Comparison of ENCODE assay signal across 25 mouse cellular contexts in genomic region chr14:22721845-22722244, GRCm38 (mm10).
DNase-seq lines count a peak whose midpoint lies in the region; ATAC-seq lines count a peak whose summit lies in the region.
"Had no signal": no experiment of that assay in that cellular context is flagged by ENCODE, and none has a peak within 500 bp of the region (broad histone marks: within the 10 kb centered on the region; RNA-seq: fewer than 3 reads in every experiment).

No protein-coding gene starts in this region.

- no peaks in the 10 kb centered on the region; the same call in 1 of the 2 replicates for H3K4me1 ChIP-seq in midbrain, embryonic 11.5 days (ENCODE audit: control insufficient read depth, insufficient read depth, low read length)
- no peaks in the 10 kb centered on the region for H3K4me1 ChIP-seq in midbrain, embryonic 15.5 days
- peaks cover 15% of the 10 kb centered on the region for H3K4me1 ChIP-seq in embryonic facial prominence, embryonic 10.5 days
- H3K4me1 ChIP-seq in limb, embryonic 13.5 days = peaks cover 12% of the 10 kb centered on the region
- H3K4me1 ChIP-seq in liver, embryonic 11.5 days (replicated peaks; ENCODE audit: control insufficient read depth, insufficient read depth, low read length) = no peaks in the 10 kb centered on the region; the same call in 1 of the 2 replicates
- H3K4me1 ChIP-seq: heart, embryonic 15.5 days; hindbrain, embryonic 15.5 days; intestine, embryonic 15.5 days had no signal

- no peaks in the 10 kb centered on the region for H3K9me3 ChIP-seq in midbrain, embryonic 11.5 days (ENCODE audit: control insufficient read depth, low read length)
- H3K9me3 ChIP-seq in midbrain, embryonic 15.5 days = no peaks in the 10 kb centered on the region
- no peaks in the 10 kb centered on the region for H3K9me3 ChIP-seq in embryonic facial prominence, embryonic 10.5 days
- H3K9me3 ChIP-seq in limb, embryonic 13.5 days = no peaks in the 10 kb centered on the region
- H3K9me3 ChIP-seq in liver, embryonic 11.5 days (ENCODE audit: control insufficient read depth, low read length) = no peaks in the 10 kb centered on the region
- H3K9me3 ChIP-seq: forebrain, embryonic 12.5 days; heart, embryonic 15.5 days; hindbrain, embryonic 15.5 days; intestine, embryonic 15.5 days; liver, embryonic 12.5 days; lung, embryonic 15.5 days; megakaryocyte, embryonic 14.5 days had no signal

- no peaks in the 10 kb centered on the region for H3K36me3 ChIP-seq in midbrain, embryonic 11.5 days (ENCODE audit: control insufficient read depth, insufficient read depth, low read length)
- no peaks in the 10 kb centered on the region for H3K36me3 ChIP-seq in midbrain, embryonic 15.5 days (replicated peaks)
- H3K36me3 ChIP-seq in embryonic facial prominence, embryonic 10.5 days (replicated peaks) = no peaks in the 10 kb centered on the region
- H3K36me3 ChIP-seq in limb, embryonic 13.5 days = no peaks in the 10 kb centered on the region
- H3K36me3 ChIP-seq in liver, embryonic 11.5 days (ENCODE audit: control insufficient read depth, insufficient read depth, low read length) = no peaks in the 10 kb centered on the region
- H3K36me3 ChIP-seq: forebrain, embryonic 12.5 days; heart, embryonic 15.5 days; hindbrain, embryonic 15.5 days; intestine, embryonic 15.5 days; liver, embryonic 12.5 days; lung, embryonic 15.5 days had no signal

- H3K4me3 ChIP-seq in midbrain, embryonic 11.5 days (ENCODE audit: low read depth, low read length) = no peak overlapping the region
- H3K4me3 ChIP-seq in midbrain, embryonic 15.5 days = no peak overlapping the region
- peak overlapping the region; percentile 25; the same call in 1 of the 2 replicates for H3K4me3 ChIP-seq in embryonic facial prominence, embryonic 10.5 days
- H3K4me3 ChIP-seq in limb, embryonic 13.5 days = no peak overlapping the region
- no peak overlapping the region for H3K4me3 ChIP-seq in liver, embryonic 11.5 days (ENCODE audit: low read depth, low read length)
- H3K4me3 ChIP-seq: forebrain, embryonic 12.5 days; heart, embryonic 15.5 days; hindbrain, embryonic 15.5 days; intestine, embryonic 15.5 days; layer of hippocampus, adult 2 months; liver, embryonic 12.5 days; lung, embryonic 15.5 days; megakaryocyte, embryonic 14.5 days had no signal

- no peak for ATAC-seq in midbrain, embryonic 11.5 days (ENCODE audit: low FRiP score)
- ATAC-seq in midbrain, embryonic 15.5 days (replicated peaks) = no peak
- no peak for ATAC-seq in limb, embryonic 13.5 days (ENCODE audit: low FRiP score, low read depth)
- ATAC-seq in erythroblast, adult 5-6 weeks (replicated peaks; ENCODE audit: low FRiP score, poor library complexity, severe bottlenecking) = no peak
- no peak for ATAC-seq in liver, embryonic 11.5 days (replicated peaks; ENCODE audit: low FRiP score)
- ATAC-seq: CD4-positive, CD25-positive, alpha-beta regulatory T cell, adult 4 months; intestine, embryonic 15.5 days; liver, embryonic 12.5 days had no signal

- H3K27me3 ChIP-seq in midbrain, embryonic 11.5 days (ENCODE audit: control insufficient read depth, insufficient read depth, low read length) = no peaks in the 10 kb centered on the region
- H3K27me3 ChIP-seq in midbrain, embryonic 15.5 days (replicated peaks) = peaks cover 4% of the 10 kb centered on the region; the same call in 1 of the 2 replicates
- no peaks in the 10 kb centered on the region for H3K27me3 ChIP-seq in embryonic facial prominence, embryonic 10.5 days (replicated peaks; ENCODE audit: low read depth, poor library complexity, severe bottlenecking)
- H3K27me3 ChIP-seq in limb, embryonic 13.5 days = no peaks in the 10 kb centered on the region
- H3K27me3 ChIP-seq in liver, embryonic 11.5 days (replicated peaks; ENCODE audit: control insufficient read depth, insufficient read depth, low read length) = no peaks in the 10 kb centered on the region
- H3K27me3 ChIP-seq: heart, embryonic 15.5 days; hindbrain, embryonic 15.5 days; intestine, embryonic 15.5 days; liver, embryonic 12.5 days; lung, embryonic 15.5 days; megakaryocyte, embryonic 14.5 days had no signal

- no peak overlapping the region for H3K9ac ChIP-seq in midbrain, embryonic 11.5 days (ENCODE audit: low read length)
- no peak overlapping the region for H3K9ac ChIP-seq in midbrain, embryonic 15.5 days
- no peak overlapping the region for H3K9ac ChIP-seq in limb, embryonic 13.5 days
- no peak overlapping the region for H3K9ac ChIP-seq in liver, embryonic 11.5 days (ENCODE audit: low read depth, low read length)
- H3K9ac ChIP-seq: forebrain, embryonic 12.5 days; heart, embryonic 15.5 days; hindbrain, embryonic 15.5 days; intestine, embryonic 15.5 days; liver, embryonic 12.5 days; lung, embryonic 15.5 days had no signal

- H3K27ac ChIP-seq in midbrain, embryonic 11.5 days (ENCODE audit: low read depth, low read length) = no peak overlapping the region
- H3K27ac ChIP-seq in midbrain, embryonic 15.5 days = no peak overlapping the region
- H3K27ac ChIP-seq in embryonic facial prominence, embryonic 10.5 days (replicated peaks) = 0 out of 2 replicates have a peak overlapping the region, but pooled peaks have one; percentile 0
- peak overlapping the region; percentile 1; the same call in 1 of the 2 replicates for H3K27ac ChIP-seq in limb, embryonic 13.5 days
- H3K27ac ChIP-seq in liver, embryonic 11.5 days (ENCODE audit: low read depth, low read length) = no peak overlapping the region
- H3K27ac ChIP-seq: forebrain, embryonic 12.5 days; heart, embryonic 15.5 days; hindbrain, embryonic 15.5 days; intestine, embryonic 15.5 days; layer of hippocampus, adult 2 months; liver, embryonic 12.5 days; lung, embryonic 15.5 days; stomach, postnatal 0 days had no signal

- no peak overlapping the region for H3K4me2 ChIP-seq in midbrain, embryonic 11.5 days
- no peak overlapping the region for H3K4me2 ChIP-seq in midbrain, embryonic 15.5 days
- H3K4me2 ChIP-seq in limb, embryonic 13.5 days (replicated peaks) = peak overlapping the region; percentile 37
- H3K4me2 ChIP-seq in liver, embryonic 11.5 days = no peak overlapping the region
- H3K4me2 ChIP-seq: forebrain, embryonic 12.5 days; heart, embryonic 15.5 days; hindbrain, embryonic 15.5 days; intestine, embryonic 15.5 days; liver, embryonic 12.5 days; lung, embryonic 15.5 days had no signal

- WGBS in midbrain, embryonic 11.5 days = 48% methylated on average over 5 of the region's 5 CpGs
- WGBS in midbrain, embryonic 15.5 days = 27% methylated on average over 5 of the region's 5 CpGs
- WGBS in embryonic facial prominence, embryonic 10.5 days = 21% methylated on average over 5 of the region's 5 CpGs
- 17% methylated on average over 5 of the region's 5 CpGs for WGBS in limb, embryonic 13.5 days
- WGBS in liver, embryonic 11.5 days = 48% methylated on average over 5 of the region's 5 CpGs

- DNase-seq in midbrain, embryonic 11.5 days (ENCODE audit: low spot score, missing footprints) = peak; percentile 84
- DNase-seq in embryonic facial prominence, embryonic 10.5 days (ENCODE audit: low spot score) = peak; percentile 24
- peak; percentile 13 for DNase-seq in fibroblast of lung, adult 2 months (ENCODE audit: low read depth)
- no peak for DNase-seq in yolk sac, embryonic 10.5 days (ENCODE audit: low spot score)
- no peak for DNase-seq in liver, embryonic 11.5 days (ENCODE audit: low spot score)
- DNase-seq: cerebellum, adult 18-20 months; cerebellum, postnatal 25 days; heart, postnatal 36 days; kidney, postnatal 25 days; lung, postnatal 36 days; thymus, adult 2 months; thymus, postnatal 4 days had no signal

Comparison
In these comparisons a context has a peak if more than half of its experiments do, and no peak if none do; other contexts are left out.
1. DNase-seq: peak in midbrain, embryonic 11.5 days (single experiment), embryonic facial prominence, embryonic 10.5 days (single experiment) and fibroblast of lung, adult 2 months (single experiment); none in yolk sac, embryonic 10.5 days (single experiment) and liver, embryonic 11.5 days (single experiment).
2. H3K27ac ChIP-seq: peak in embryonic facial prominence, embryonic 10.5 days (single experiment) and limb, embryonic 13.5 days (single experiment); none in midbrain, embryonic 11.5 days (single experiment), midbrain, embryonic 15.5 days (single experiment) and liver, embryonic 11.5 days (single experiment).